Mouse (Mus musculus) CH12.LX (cell line): ENCODE measurements around the gene Pbxip1. TPM values are rescaled to one million over a fixed set of nuclear protein-coding genes. Genes with fewer than 3 reads are reported as not detected.
A peak's percentile ranks its signal among the peaks of the same experiment; 100 is the strongest.

Source experiments
- DNase-seq: peaks from one replicate; pipeline ENCODE4 v3.0.0-alpha.2; 2013; ENCODE audit errors: extremely low read depth
- H3K27ac ChIP-seq: 2 replicates; pipeline ENCODE4 v1.5.1; 2012; ENCODE audit warnings: low read depth, mild to moderate bottlenecking, control low read depth, moderate library complexity; ENCODE audit not compliant: insufficient read depth
- H3K27me3 ChIP-seq: replicated peaks from 2 replicates; pipeline ENCODE3; 2012; ENCODE audit warnings: inconsistent platforms
- H3K36me3 ChIP-seq, 2 experiments: replicated peaks in 1 of 2; 2 replicates each; pipeline versions ENCODE3 to v1.6.1; 2012; ENCODE audit warnings: inconsistent platforms in 1 of 2, low read length in 1 of 2, mild to moderate bottlenecking in 1 of 2, mixed read lengths in 1 of 2, moderate library complexity in 1 of 2; ENCODE audit not compliant: control insufficient read depth in 1 of 2, insufficient read depth in 1 of 2
- H3K4me1 ChIP-seq, 2 experiments: 2 replicates each; pipeline ENCODE4 v1.6.1; 2012; ENCODE audit warnings: inconsistent platforms in 1 of 2, moderate library complexity in 1 of 2; ENCODE audit not compliant: insufficient read depth in 2 of 2, control insufficient read depth in 1 of 2
- H3K4me2 ChIP-seq: 2 replicates; pipeline ENCODE4 v1.6.1; 2012; ENCODE audit warnings: low read depth, mild to moderate bottlenecking, control low read depth; ENCODE audit not compliant: poor library complexity, insufficient read depth, severe bottlenecking
- H3K4me3 ChIP-seq, 3 experiments: fragments of 150-350 bp in 1 of 3; sonication (generic) in 1 of 3; replicated peaks in 1 of 3; 2 replicates each; pipeline versions ENCODE3 to v1.5.1; 2011 to 2012; ENCODE audit warnings: low read depth in 2 of 3, low read length in 2 of 3, mild to moderate bottlenecking in 2 of 3, moderate library complexity in 2 of 3, control low read depth in 1 of 3, improper control_type of control experiment in 1 of 3, inconsistent platforms in 1 of 3, mixed read lengths in 1 of 3; ENCODE audit not compliant: poor library complexity in 1 of 3
- H3K79me2 ChIP-seq: replicated peaks from 2 replicates; pipeline ENCODE4 v1.6.1; 2012; ENCODE audit warnings: mild to moderate bottlenecking, moderate library complexity; ENCODE audit not compliant: control insufficient read depth, poor library complexity, insufficient read depth, severe bottlenecking; ENCODE audit errors: extremely low read depth
- H3K9ac ChIP-seq: 2 replicates; pipeline ENCODE4 v1.6.1; 2012; ENCODE audit warnings: low read depth, mild to moderate bottlenecking, control low read depth, moderate library complexity; ENCODE audit not compliant: insufficient read depth
- H3K9me3 ChIP-seq: replicated peaks from 2 replicates; pipeline ENCODE3; 2012; ENCODE audit warnings: low read length, inconsistent platforms, mixed read lengths
- CHD2 ChIP-seq: IDR thresholded peaks from 2 replicates; pipeline ENCODE4 v1.6.1; 2011; ENCODE audit warnings: low read length, improper control_type of control experiment
- IRF4 ChIP-seq: IDR thresholded peaks from 2 replicates; pipeline ENCODE4 v1.6.1; 2014; ENCODE audit warnings: low read depth, mild to moderate bottlenecking, inconsistent platforms, low read length, improper control_type of control experiment
- KAT2A ChIP-seq: IDR thresholded peaks from 2 replicates; pipeline ENCODE4 v1.6.1; 2012; ENCODE audit warnings: low read length, improper control_type of control experiment, inconsistent platforms; ENCODE audit not compliant: insufficient replicate concordance
- MAZ ChIP-seq: IDR thresholded peaks from 2 replicates; pipeline ENCODE4 v1.6.1; 2012; ENCODE audit warnings: low read depth, mild to moderate bottlenecking, inconsistent platforms, low read length, improper control_type of control experiment, moderate library complexity
- MYC ChIP-seq: IDR thresholded peaks from 2 replicates; pipeline ENCODE4 v1.6.1; 2011; ENCODE audit warnings: low read depth, mild to moderate bottlenecking, improper control_type of control experiment, low read length
- NELFE ChIP-seq: IDR thresholded peaks from 2 replicates; pipeline ENCODE4 v1.6.1; 2011; ENCODE audit warnings: low read depth, low read length, improper control_type of control experiment
- TBP ChIP-seq: conservative IDR thresholded peaks from 2 replicates; pipeline ENCODE4 v1.6.1; 2011; ENCODE audit warnings: low read depth, low read length, improper control_type of control experiment
- TCF12 ChIP-seq: IDR thresholded peaks from 2 replicates; pipeline ENCODE4 v1.6.1; 2014; ENCODE audit warnings: low read depth, mild to moderate bottlenecking, inconsistent platforms, low read length, improper control_type of control experiment
- dilution Hi-C: fragments of 300-500 bp; cut with MboI; formaldehyde crosslinking; loops from 2 replicates; pipeline ENCODE4 v1.14.3; 2020; ENCODE audit warnings: low sequenced_read_pairs; ENCODE audit not compliant: extremely low pct_unique_long_range_greater_than_20kb, extremely low pct_ligation_motif_present
- in situ Hi-C: fragments of 300-500 bp; cut with MboI; formaldehyde crosslinking; loops from 3 replicates; pipeline ENCODE4 v1.14.3; 2019; ENCODE audit warnings: low sequenced_read_pairs, low pct_ligation_motif_present, low pct_unique_long_range_greater_than_20kb, mixed read lengths
- polyA plus RNA-seq: library from polyadenylated mRNA; unstranded; fragments of >175 nt; gene quantifications from 2 replicates; pipeline ENCODE4 v1.2.1, GENCODE M21; 2012; ENCODE audit warnings: low read depth; ENCODE audit not compliant: insufficient read length
- total RNA-seq, 2 experiments: library from RNA; depleted of rRNA; stranded (reverse); fragments of 300-350 nt in 1 of 2; fragments of >200 nt in 1 of 2; gene quantifications; 2 replicates each; pipeline ENCODE4 v1.2.3; 2012 to 2014

Gene Pbxip1
- total and polyA plus RNA-seq, 3 experiments = 14.1 to 18.4 (median 17.6) TPM

DNA sequence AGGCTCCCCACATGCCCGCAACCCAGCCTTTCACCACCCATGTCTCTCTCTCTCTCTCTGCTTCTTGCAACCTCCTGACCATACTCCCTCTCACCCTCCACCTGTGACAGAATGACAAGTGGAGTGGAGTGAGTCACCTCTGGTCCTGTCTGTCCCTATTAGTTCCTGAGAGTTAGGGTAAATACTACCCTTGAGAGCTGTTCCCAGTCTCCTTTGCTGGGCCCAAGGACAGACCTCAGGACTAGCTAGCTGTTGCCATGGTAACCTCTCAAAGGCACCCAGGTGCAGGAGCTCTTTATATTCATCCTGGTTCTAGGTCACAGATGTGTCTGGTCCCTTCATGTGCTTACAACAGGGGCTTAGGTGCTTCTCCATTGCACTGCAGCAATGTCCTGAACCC lies 15.4 kb downstream of the Pbxip1 start:
- dilution Hi-C loops = no loop called here
- no peak for TF ChIP-seq CHD2
- no peak for TF ChIP-seq MAZ
- TF ChIP-seq TBP = no peak
- TF ChIP-seq IRF4 = no peak

DNA sequence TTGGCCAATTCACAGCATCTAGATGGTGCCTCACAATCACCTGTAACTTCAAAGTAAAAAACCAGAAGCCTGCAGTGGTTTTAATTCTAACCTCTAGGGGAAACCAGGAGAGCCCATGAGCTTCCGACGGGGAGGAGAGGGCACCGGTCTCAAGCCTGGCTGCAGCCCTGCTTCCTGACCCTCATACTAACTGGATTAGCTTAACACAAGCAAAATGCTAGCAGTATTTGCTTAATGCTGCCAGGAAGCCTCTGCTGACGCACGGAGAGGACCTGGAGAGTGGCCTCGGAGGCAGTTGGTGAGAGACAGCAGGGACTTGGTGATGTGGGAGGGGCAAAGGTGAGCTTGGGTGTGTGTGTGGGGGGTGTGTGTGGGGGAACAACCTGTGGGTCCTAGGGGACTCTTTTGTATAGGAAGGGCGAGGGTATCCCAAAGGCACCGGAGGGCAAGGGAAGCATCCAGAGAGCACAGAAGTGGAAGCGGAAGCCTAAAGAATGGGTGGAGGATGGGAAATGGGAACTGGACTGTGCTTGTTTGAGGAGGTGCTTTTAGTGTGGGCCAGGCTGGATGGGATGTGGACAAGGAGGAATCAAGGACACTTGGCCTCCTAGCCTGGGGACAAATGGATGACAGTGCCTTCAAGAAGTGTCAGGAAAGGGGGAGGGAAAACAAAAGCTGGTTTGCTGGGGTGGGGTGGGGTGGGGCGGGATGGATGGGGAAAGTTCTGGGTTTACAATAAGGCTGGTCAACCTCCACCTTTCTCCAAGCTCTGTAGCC lies 18.1 kb downstream of the Pbxip1 start, which contains the start of gene Pmvk:
Gene Pmvk (plus strand): TSS at position 141 of the 777 bp plus-strand sequence.
- dilution Hi-C loops (no loop called here), in situ Hi-C loops (no loop called here)
- Histone ChIP-seq H3K4me1 (peaks cover 8 to 38% of the 10 kb centered on the region in 2 experiments; a peak in 2 of 4 replicates), H3K27ac (no peak within 1 kb of the TSS), H3K27me3 (no peaks in the 10 kb centered on the region), H3K9ac (no peak within 1 kb of the TSS), H3K4me3 (no peak within 1 kb of the TSS), H3K36me3 (peaks cover 0 to 16% of the 10 kb centered on the region in 2 experiments), H3K79me2 (no peaks in the 10 kb centered on the region), H3K9me3 (no peaks in the 10 kb centered on the region), H3K4me2 (no peak within 1 kb of the TSS)
- TF ChIP-seq TCF12 = no peak
- no peak for TF ChIP-seq KAT2A
- DNase-seq = no peak

More for the DNA sequence above, 15.4 kb downstream of the Pbxip1 start:
- Histone ChIP-seq H3K4me1 (peaks cover 13 to 36% of the 10 kb centered on the region in 2 experiments), H3K9me3 (no peaks in the 10 kb centered on the region), H3K4me3 (no peak overlapping the region), H3K36me3 (peaks cover 20 to 41% of the 10 kb centered on the region in 2 experiments), H3K9ac (no peak overlapping the region), H3K27ac (no peak overlapping the region), H3K27me3 (no peaks in the 10 kb centered on the region), H3K79me2 (no peaks in the 10 kb centered on the region), H3K4me2 (no peak overlapping the region)
- DNase-seq = peak; percentile 24
- in situ Hi-C loops = no loop called here

DNA sequence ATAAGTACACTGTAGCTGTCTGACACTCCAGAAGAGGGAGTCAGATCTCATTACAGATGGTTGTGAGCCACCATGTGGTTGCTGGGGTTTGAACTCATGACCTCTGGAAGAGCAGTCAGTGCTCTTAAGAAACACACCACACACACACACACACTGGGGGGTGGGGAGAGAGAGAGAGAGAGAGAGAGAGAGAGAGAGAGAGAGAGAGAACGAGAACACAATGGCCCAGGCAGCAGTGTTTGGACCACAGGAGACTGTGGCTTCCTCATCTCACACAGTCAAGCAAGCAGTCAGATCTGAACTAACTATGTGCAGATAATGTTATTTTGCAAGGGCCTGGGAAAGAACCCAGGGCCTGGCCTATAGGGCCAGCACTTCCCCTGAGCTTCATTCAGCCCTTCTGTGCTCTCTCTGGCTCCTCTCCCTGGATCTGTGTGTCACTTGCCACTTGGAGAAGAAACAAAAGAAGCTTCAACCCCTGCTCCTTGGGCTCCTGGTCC lies 19.3 kb downstream of the Pbxip1 start:
- dilution Hi-C loops (no loop called here), in situ Hi-C loops (no loop called here)
- H3K4me2 ChIP-seq = no peak overlapping the region
- H3K9me3 ChIP-seq = peaks cover 3% of the 10 kb centered on the region
- no peak overlapping the region for H3K4me3 ChIP-seq
- TF ChIP-seq TCF12 (no peak), NELFE (no peak), MYC (no peak)
- TF ChIP-seq, all 38 proteins: peak for 0
- no peaks in the 10 kb centered on the region for H3K27me3 ChIP-seq
- no peak overlapping the region for H3K27ac ChIP-seq
- H3K4me1 ChIP-seq = peaks cover 10 to 43% of the 10 kb centered on the region in 2 experiments; a peak in 2 of 4 replicates
- H3K9ac ChIP-seq = no peak overlapping the region
- H3K79me2 ChIP-seq = no peaks in the 10 kb centered on the region
- peaks cover 0 to 6% of the 10 kb centered on the region in 2 experiments for H3K36me3 ChIP-seq
- DNase-seq = no peak
